Mouse (Mus musculus) brain, adult 2 months (tissue): Measurements from ENCODE around the gene Rcor1.
A peak's percentile ranks its signal among the peaks of the same experiment; 100 is the strongest.

Source experiments
- DNase-seq: peaks from one replicate; pipeline ENCODE4 v3.0.0; 2011; ENCODE audit warnings: low read depth, low spot score

The Rcor1 gene

DNA sequence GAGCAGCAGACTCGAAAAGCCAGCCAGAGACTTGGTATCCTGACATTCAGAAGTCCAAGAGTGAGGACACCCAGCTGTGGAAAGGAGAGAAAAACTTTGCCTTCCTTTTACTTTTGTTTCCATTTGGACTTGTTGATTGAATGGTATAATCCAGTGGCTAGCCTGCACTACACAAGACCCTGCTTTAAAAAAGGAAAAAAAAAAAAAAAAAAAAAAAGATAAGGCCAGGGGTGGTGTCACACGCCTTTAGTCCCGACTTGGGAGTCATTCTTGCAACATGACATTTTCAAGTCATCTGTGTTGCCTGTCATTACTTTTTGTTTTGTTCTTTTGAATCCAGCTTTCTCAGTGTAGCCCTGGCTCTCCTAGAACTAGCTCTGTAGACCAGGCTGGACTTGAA lies 17.6 kb upstream of the Rcor1 start:
- DNase-seq: no peak

DNA sequence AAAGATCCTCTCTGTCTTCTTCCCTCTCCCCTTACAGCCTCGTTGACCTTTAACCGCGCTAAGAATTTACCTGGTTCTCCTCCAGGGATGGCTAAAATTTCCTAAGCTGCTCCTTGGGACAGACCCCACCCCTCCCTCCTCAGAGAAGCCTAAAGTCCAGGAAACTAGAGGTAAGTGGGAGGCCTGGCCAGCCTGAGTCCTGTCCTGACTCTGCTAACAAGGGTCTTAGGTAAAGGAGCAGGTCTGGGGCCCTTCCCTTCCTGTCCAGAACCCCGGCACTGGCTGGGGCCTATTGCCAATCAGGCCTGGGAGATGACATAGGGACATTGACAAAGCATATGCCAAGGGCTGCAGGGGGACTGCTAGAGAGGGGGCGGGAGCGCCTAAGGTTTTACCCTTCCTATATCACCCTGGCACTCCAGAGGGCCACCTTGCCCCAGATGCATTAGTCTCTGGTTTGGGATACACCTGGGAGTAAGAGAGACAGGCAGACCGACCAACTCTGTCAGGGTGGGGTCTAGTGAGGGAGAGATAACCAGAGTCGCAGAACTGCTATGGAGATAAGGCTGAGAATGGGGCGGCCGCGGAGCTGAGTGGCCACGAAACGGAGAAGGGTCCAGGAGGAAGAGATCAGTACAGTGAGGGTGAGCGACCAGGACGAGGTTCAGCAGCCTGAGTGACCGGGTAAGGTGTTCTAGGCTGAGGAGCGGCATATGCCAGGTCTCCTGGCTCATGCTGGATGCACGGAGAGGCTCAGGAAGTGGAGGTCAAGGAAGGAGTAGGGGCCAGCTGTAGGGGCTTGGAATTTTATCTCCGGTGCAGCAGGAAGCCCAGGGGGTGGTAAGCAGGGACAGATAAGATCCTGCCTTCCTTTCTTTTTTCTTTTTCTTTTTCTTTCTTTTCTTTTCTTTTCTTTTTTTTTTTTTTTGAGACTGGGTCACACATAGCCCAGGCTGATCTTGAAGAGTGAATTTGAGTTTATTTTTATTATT lies 10.7 kb upstream of the Rcor1 start:
- DNase-seq: no peak

DNA sequence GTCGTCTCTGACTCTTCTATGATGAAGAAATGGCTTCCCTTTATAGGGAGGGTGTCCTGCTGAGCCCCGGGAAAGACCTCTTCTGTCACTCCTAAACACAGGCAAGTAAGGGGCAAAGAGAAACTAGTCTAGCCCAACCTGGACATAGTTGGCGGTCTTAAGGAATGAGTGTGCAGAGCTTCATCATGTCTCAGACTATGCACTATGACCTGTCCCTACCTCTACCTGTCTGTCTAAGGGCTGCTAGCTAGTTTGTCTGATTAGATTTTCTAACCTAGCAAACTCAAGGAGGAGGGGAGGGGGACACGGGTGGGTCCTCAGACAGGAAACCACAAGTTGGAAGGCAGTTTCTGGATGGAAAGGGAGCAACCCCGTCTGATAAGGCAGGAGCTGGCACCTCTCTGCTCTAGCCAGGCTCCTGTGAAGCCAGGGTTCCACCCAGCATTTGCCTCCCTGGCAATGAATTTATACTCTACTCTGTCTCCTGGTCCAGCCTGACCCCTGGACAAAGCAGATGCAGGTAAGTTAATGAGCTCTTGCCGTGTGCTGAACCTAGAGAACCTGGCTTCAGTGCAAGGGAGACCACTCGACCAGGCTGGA lies 9.8 kb upstream of the Rcor1 start:
- DNase-seq: no peak

DNA sequence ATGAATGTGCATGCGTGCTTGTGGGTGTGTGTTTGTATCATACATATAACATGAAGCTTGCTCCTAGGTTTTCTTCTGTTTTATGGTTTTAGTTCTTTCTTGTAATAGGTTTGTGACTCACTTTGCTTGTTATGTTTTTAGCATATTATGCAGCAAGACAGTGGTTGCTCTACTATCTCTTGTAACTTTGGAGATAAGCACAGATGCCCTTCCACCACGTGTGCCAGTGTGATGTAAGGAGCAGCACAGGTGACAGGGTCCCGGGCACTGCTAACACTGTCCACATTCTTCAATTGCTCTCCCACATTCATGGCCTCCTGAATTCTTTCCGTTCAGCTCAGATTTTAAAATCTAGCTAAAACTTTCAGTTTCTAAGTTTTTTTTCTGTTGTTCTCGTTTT lies 6.3 kb upstream of the Rcor1 start:
- no peak for DNase-seq

DNA sequence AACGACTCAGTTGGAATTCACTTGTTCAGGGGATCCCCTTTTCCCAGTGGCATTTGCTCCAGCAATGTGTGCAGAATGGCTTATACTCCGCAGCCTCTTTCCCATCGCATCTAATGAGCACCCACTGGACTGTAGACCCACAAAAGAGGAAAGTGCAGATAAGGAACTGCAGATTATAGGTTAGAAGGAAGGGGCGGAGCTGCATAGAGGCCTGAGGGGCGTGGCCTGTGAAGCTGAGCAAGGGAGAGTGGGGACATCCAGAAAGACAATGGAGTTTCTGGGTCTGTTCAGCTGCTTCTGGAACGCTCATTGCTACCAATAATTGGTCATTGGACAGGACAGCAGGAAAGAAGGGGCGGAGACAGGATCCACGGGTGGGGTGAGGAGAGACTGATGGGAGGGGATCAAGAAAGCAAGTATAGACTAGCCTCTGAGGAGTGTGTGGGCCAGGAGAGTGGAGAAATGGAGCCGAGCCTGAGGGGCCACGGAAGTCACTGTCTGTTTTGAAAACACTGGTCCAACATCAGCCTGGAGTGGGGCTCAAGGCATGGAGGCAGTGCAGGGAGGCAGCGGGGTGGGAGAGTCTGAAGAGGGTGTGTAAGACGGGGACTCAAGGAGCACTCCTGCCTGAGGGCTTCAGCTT lies 3.8 kb upstream of the Rcor1 start:
- DNase-seq: no peak

DNA sequence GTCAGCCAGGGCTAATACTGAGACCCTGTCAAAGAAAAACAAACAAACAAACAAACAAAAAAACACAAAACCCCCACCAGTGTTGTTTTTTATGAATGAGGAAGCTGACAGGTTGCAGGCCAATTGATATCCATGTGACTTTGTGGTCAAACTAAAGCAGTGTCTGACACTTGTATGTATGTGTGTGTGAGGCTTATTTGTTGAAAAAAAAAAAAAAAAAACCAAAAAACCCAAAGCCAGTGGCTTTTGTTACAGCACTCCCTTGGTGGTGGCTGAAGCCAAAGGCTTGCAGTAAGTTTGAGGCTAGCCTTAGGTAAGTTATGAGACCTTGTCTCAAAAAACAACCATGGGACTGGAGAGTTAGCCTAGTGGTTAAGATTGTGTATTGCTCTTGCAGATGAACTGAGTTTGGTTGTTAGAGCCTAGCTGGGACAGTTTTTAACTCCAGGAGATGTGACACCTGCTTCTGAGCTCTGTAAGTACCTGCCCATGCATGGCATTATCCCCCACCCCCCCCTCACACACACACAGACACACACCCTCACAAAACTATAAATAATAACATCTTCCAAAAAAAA lies 2.9 kb upstream of the Rcor1 start:
- no peak for DNase-seq

DNA sequence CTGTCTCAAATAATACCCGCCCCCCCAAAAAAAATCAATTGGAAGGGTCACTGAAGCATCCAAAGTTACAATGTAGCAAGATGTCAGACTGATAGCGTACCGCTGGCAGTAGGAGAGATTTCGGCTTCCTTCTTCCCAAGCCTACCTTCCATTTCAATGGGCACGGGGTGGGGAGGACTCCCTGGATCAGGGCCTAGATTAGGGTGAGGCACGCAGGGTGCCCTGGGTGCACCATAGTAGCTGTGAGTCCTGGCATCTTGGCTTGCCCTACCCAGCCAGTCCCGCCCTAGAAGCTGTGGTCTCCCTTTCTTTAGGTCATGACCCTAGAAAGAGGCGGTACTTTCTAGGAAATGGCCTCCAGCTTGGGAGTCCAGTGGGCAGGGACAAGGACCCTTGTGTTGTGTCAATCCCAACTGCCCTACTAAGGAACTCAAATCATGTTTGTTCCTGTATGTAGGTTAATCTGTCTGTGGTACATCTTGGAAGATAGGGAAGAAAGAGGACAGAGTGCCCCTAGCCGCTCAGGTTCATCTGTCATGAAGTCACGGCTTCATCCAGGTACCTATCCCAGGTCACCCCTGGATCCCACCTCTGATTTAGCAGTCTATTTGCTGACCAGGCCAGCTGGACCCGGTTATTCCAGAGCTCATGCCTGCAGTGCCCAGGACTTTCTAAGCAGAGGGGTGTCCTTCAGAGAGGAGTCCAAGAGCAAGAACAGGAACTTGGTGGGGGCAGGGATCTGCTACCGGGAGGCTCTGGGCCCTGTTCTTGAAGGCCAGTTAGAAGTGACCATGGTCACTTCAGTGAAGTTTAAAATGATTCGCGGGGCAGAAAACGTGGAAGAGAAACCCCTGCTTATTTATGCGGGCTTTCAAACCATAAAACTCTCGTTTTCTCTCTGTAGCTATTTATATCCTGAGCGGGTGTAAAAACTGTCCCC lies 1.6 kb upstream of the Rcor1 start:
- peak; percentile 29 for DNase-seq

DNA sequence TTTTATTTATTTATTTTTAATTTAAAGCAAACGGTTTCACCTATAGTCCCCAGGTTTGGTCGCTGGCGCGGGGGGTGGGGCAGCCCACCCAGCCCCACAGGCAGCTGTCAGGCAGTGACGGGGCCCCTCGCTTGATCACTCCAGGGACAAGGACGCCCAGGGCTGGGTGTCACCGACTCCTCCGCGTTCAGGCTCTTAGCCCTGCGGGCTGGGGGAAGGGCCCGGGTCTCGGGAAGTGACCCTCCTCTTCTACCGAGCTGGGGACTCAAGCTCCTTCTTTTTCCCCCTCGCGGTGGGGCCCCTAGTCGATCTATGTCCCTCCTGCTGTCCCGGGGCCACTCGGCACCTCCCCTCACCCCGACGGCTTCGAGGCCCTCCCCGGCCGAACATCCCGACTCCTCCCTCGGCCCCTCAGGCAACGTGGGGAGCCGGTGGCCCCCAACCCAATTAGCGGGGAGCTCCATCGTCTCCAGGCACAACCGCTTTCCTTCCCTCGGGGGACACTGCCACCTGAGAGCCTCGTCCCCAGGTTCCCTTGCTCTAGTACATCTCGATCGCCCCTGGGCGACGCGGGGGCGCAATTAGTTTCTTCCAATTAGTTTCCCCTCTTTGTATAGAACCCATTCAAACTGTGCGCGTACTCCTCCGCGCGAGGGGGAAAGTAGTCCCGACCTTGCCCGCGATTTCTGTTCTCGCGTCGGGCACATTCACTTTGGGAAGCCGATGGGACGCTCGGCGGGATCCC lies 748 bp upstream of the Rcor1 start:
- DNase-seq: peak; percentile 27

DNA sequence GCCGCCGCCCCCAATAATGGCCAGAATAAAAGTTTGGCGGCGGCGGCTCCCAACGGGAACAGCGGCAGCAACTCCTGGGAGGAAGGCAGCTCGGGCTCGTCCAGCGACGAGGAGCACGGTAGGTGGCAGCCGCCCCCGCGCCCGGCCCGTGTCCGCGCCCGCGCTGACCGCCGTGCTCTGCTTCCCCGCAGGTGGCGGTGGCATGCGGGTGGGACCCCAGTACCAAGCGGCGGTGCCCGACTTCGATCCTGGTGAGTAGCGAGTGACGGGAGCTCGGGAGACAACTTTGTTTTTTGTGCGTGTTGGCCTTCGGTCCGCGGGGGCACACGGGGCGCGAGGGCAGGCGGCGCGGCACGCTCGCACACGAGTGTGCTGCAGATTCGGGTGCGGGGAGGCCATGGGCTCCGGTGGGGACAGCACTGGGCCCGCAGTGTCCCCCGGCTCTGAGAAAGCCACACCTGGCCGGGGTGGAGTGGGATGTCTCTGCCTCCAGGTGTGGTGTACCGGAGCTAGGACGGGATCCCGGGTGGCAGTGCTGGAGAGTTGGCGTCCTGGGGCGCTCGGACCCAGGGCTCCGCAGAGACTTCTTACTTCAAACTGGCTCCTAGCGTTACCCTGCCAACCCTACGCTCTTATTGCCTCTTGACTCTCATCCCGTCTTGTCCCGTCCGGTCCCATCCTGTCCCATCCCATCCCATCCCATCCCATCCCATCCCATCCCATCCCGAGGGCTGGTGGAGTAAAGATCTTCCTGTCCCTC lies 800 bp downstream of the Rcor1 start:
- peak; percentile 20 for DNase-seq

DNA sequence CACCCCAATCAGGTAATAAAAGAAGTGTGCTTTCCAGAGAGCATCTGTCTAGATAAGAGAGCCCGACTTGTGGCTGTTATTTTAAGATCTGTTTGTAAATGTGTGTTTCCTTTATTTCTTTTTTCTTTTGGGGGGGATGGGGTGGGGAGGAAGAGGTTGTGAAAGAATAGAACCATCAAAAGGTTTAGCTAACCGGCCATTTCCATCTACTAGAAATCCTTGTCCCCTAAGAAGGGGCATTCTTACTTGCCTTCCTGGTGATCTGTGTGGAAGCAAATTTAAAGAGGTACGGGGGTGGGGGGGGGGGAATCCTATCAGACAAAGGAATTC lies 1.3 kb downstream of the Rcor1 start:
- DNase-seq: no peak

DNA sequence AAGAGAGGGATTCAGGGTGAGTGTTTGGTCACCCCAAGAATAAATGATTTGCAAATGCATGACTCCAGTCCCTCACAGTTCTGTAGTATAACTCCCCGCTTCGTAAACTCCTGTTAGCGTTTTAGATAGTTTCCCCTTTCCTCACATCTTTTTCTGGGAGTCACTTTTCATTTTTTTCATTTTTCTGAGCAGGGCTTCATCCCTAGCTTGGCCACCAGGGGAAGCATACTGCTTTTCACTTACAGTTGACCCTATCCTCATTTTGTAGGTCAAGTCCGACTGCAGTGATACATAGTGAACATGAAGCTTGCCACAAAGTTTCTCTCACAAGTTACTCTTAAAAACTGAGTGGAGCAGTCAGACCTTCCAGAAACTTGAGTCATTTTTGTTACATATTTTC lies 2.0 kb downstream of the Rcor1 start:
- DNase-seq: peak; percentile 55

DNA sequence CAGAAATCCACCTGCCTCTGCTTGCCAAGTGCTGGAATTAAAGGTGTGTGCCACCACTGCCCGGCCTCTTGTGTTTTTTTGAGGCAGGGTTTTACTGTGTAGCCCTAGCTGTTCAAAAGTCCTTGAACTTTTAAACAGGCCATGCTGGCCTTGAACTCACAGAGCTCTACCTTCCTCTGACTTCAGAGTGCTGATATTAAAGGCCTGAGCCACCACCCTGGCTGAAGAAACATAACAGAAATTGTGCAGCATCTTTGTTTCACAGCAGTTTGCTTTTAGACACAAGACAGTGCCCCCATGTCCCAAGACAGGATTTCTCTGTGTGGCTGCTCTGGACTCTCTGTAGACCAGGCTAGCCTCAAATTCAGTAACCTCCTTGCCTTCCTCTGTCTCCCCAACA lies 3.2 kb downstream of the Rcor1 start:
- no peak for DNase-seq

DNA sequence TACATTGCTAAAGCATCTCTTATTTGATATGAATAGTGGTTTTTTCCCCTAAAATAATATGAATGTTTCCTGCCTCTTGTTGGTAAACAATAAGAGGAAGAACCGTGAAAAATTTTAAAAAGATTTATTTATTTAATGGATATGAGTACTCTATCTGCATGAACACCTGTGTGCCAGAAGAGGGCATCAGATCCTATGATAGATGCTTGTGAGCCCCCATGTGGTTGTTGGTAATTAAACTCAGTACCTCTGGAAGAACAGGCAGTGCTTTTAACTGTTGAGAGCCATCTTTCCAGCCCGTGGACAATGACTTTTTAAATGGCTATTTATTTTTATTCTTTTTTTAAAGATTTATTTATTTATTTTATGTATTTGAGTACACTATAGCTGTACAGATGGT lies 5.7 kb downstream of the Rcor1 start:
- DNase-seq: no peak

DNA sequence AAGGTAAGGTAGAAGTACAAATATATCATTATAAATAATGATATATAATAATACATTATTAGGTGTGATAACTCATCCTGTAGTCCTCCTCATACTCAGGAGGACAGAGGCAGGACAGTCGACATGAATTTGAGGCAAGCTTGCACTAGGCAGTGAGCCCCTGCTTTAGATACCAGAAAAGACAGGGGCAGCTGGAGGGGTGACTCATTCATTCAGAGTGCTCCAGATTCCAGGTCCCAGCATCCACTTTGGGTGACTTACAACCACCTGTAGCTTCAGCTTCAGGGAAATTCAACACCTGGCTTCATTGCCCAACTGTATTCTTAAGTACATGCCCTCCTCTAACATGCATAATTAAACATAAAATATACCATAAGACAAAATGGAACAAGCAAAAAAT lies 7.7 kb downstream of the Rcor1 start:
- DNase-seq: peak; percentile 63

DNA sequence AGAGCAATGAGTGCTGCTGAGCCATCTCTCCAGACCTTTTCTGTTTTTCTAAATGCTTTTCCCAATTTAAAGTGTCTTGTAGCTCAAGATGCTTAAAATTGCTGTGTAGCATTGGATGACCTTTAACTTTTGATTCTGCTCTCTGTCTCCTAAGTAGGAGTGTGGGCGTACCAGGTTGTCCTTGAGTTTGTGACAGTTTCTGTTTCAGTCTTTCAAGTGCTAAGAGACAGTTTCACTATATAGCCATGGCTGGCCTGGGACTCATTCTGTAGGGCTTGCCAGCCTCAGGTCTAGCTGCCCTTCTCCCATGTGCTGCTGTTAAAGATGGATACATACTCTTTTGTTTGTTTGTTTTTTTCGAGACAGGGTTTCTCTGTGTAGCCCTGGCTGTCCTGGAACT lies 9.1 kb downstream of the Rcor1 start:
- DNase-seq: no peak

DNA sequence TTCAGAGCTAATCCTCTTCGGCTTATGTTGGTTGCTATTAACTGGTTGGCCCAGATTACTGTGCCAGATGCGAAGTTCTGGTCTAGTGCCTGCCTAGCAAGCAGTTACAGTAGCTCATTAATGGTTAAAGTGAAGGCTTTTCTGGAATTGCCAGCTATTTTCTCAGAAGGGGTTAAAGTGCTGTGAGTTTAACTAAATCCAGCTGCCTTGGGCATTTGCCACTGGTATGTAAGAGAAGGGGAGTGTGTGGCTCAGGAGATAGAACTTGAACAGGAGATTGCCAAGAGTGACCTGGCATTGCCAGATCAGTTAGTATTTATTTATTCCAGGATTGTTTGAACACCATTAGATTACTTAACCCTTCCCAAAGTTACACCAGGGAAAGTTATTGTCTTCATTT lies 11.1 kb downstream of the Rcor1 start:
- no peak for DNase-seq

DNA sequence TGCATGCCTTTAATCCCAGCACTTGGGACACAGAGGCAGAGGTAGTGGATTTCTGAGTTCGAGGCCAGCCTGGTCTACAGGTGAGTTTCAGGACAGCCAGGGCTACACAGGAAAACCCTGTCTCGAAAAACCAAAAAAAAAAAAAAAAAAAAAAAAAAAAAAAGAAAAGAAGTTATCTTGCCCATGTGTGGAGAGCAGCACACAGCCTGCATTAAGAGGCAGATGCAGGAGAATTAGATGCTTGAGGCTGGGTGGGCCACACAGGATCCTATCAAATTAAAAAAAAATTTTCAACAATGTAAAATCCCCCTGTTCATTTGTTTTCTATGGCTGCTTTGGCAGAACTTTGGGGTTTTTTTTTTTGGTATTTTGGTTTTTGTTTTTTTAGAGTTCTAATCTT lies 24.2 kb downstream of the Rcor1 start:
- DNase-seq: no peak

DNA sequence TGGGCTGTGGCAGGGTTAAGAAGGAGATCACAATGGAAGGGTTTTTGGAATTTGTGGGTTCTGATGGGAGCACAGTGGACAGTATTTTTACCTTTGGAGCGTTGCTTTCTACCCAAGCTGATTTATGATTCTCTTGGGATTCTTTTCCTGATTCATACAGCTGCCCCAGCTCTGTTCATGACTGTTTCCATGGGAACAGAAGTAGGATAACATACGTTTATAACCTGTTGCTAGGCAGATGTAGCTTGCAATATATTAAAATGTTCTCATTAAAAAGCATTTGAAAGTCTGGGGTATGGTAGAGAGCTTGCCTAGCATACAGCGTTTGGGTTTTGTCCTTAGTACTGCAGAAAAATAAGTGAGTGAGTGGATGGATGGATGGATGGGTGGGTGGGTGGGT lies 25.1 kb downstream of the Rcor1 start:
- no peak for DNase-seq

DNA sequence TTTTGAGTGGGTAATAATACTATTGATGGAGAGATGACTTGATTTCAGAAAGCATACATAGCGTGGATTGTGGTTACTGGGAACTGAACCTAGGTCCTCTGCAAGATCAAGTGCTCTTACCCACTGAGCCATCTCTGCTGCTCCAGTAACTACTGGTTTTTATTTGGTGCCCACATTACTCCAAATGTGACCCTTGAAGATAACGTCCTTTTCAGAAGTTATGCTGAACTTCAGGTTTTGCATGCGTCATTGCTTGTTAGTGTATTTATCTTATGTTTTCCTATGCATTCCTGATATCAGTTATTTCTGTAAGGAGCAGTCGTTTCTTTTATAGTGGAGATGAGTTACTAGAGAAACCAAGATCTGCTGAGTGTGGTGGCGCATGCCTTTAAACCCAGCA lies 26.2 kb downstream of the Rcor1 start:
- DNase-seq: no peak

DNA sequence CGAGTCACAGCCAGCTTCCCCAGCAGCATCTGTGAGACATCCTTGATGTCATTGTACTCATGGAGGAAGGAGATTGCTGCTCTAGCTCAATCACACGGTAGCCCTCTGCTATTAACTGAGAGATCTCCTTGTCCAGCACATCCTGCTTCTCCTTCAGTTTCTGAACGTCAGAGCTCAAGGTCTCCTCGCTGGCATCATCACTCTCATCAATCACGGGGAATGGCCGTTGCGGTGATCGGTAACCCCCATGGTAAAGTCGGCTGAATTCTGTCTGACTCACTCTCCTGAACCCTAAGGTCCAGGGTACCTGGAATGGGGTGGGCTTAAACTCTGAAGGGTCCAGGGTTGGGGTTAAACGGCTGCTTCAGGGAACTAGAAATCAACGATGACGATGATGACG lies 28.7 kb downstream of the Rcor1 start:
- DNase-seq: no peak
